Mouse (Mus musculus) thymus, adult 2 months (tissue): Measurements from ENCODE around the gene Efcab10.

Source experiments
- CTCF ChIP-seq: fragments of 200-500 bp; IDR thresholded peaks from 2 replicates; pipeline ENCODE4 v1.5.1; 2012; ENCODE audit warnings: mild to moderate bottlenecking, control low read depth, low read length, moderate library complexity, borderline replicate concordance; ENCODE audit not compliant: control insufficient read depth, poor library complexity, insufficient read depth; ENCODE audit errors: extremely low read depth
- POLR2A ChIP-seq: fragments of 200-500 bp; IDR thresholded peaks from 2 replicates; pipeline ENCODE4 v1.6.1; 2012; ENCODE audit warnings: mild to moderate bottlenecking, low read length, control low read depth, moderate library complexity; ENCODE audit not compliant: control insufficient read depth, poor library complexity, insufficient read depth; ENCODE audit errors: extremely low read depth

DNA sequence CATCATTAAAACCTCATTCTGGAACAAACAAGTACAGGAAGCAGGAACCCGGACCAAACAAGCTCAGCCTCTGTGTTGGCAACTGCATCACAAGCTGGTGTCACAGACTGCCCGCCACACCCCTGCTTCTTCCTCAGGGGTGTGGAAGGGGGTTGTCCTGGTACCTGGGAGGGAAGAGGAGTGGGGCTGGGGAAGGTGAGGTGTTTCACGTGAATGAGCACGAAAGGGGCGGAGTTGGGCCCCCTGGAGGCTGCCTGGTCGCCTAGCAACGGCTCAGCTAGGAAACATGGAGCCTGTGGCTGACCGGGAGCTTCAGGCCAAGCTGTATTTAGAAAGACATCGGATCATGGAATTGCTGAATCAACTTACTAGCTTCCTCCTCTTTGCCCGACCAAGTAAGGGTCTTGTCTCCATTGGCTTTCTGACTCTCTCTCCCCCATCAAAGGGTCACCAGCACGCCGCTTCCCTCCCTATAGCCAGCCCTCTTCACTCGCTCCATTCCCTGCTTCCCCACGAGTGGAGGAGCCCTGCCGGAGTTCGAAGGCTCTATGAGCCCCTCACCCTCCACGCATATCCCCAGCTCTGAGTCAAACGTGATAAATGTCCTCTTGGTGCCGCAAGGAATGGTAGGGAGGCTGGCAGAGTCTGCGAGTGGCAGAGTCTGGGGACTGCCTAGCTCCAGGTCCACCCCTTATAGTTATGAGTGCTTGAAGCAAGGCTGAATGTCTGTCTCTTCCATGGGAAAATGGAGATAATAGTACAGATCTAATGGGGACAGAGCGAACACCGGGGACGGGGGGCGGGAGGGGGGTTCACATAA, at the start of gene Efcab10:
- no peak for TF ChIP-seq CTCF
- TF ChIP-seq POLR2A, result no peak
